Mouse (Mus musculus) limb, embryonic 11.5 days (tissue): ENCODE results near the gene Flt3. TPM values are rescaled to one million over a fixed set of nuclear protein-coding genes. Genes with fewer than 3 reads are reported as not detected.

Experiments
- ATAC-seq: fragments of 200-750 bp; cut with Nextera tagmentation; 2 replicates; pipeline ENCODE4 v1.8.0; 2017; ENCODE audit warnings: low read depth; ENCODE audit not compliant: insufficient number of reproducible peaks, low FRiP score, low TSS enrichment
- DNase-seq: peaks from one replicate; pipeline ENCODE4 v3.0.0-alpha.2; 2015; ENCODE audit warnings: low spot score
- H3K27ac ChIP-seq: fragments of 300-500 bp; sonication (generic); replicated peaks from 2 replicates; pipeline ENCODE4 v1.5.1; 2014; ENCODE audit warnings: low read depth, mild to moderate bottlenecking, low read length
- H3K27me3 ChIP-seq: fragments of 300-500 bp; sonication (generic); 2 replicates; pipeline ENCODE4 v1.6.1; 2014; ENCODE audit warnings: mild to moderate bottlenecking, low read length, mixed read lengths; ENCODE audit not compliant: control insufficient read depth, insufficient read depth
- H3K36me3 ChIP-seq: fragments of 300-500 bp; sonication (generic); 2 replicates; pipeline ENCODE4 v1.6.1; 2014; ENCODE audit warnings: mild to moderate bottlenecking, low read length, moderate library complexity, mixed read lengths; ENCODE audit not compliant: control insufficient read depth, insufficient read depth
- H3K4me1 ChIP-seq: fragments of 300-500 bp; sonication (generic); 2 replicates; pipeline ENCODE4 v1.6.1; 2014; ENCODE audit warnings: low read length, mixed read lengths; ENCODE audit not compliant: control insufficient read depth, insufficient read depth
- H3K4me2 ChIP-seq: fragments of 300-500 bp; sonication (generic); 2 replicates; pipeline ENCODE4 v1.6.1; 2014; ENCODE audit warnings: low read depth, mild to moderate bottlenecking, moderate library complexity; ENCODE audit not compliant: severe bottlenecking
- H3K4me3 ChIP-seq: fragments of 300-500 bp; sonication (generic); 2 replicates; pipeline ENCODE4 v1.5.1; 2014; ENCODE audit warnings: low read depth, low read length
- H3K9ac ChIP-seq: fragments of 300-500 bp; sonication (generic); 2 replicates; pipeline ENCODE4 v1.6.1; 2014; ENCODE audit warnings: mild to moderate bottlenecking, low read length
- H3K9me3 ChIP-seq: fragments of 300-500 bp; sonication (generic); 2 replicates; pipeline ENCODE4 v1.6.1; 2016; ENCODE audit warnings: low read length; ENCODE audit not compliant: control insufficient read depth
- WGBS: fragments of 180-500 bp; shearing (Covaris S2); extraction: QIAGEN DNeasy Blood & Tissue Kit; methylation state at CpG from one replicate; pipeline ENCODE4 v1.1.7; 2014; 5-methylcytosine and 5-hydroxymethylcytosine counted together
- polyA plus RNA-seq: library from polyadenylated mRNA; unstranded; fragments of >200 nt; fragmentation: Nextera tagmentation; extraction: Ambion mirVana; gene quantifications from 2 replicates; pipeline ENCODE4 v1.2.1, GENCODE M21; 2014

The Flt3 gene
- polyA plus RNA-seq, 1 experiment from 2014 or later: 0.08 TPM

- WGBS: 77% methylated on average over 3 of the region's 3 CpGs
- DNase-seq: no peak
- Histone ChIP-seq H3K36me3 (no peaks in the 10 kb centered on the region), H3K9me3 (no peaks in the 10 kb centered on the region), H3K27me3 (no peaks in the 10 kb centered on the region), H3K9ac (no peak overlapping the region), H3K27ac (no peak overlapping the region), H3K4me1 (no peaks in the 10 kb centered on the region), H3K4me3 (no peak overlapping the region), H3K4me2 (no peak overlapping the region)
- no peak for ATAC-seq
These were observed 40.8 kb upstream of the Flt3 start for GRCm38 (mm10) chr5:147440996-147441507.

GRCm38 (mm10) chr5:147436491-147436890 is 36.2 kb upstream of the Flt3 start:
- ATAC-seq (no peak), DNase-seq (no peak)
- H3K4me2 ChIP-seq: no peak overlapping the region
- no peaks in the 10 kb centered on the region for H3K9me3 ChIP-seq
- H3K4me3 ChIP-seq: no peak overlapping the region
- no peak overlapping the region for H3K27ac ChIP-seq
- H3K27me3 ChIP-seq: no peaks in the 10 kb centered on the region
- 96% methylated on average over 5 of the region's 5 CpGs for WGBS
- peaks cover 2% of the 10 kb centered on the region; the same call in 1 of the 2 replicates for H3K36me3 ChIP-seq
- H3K4me1 ChIP-seq: peaks cover 3% of the 10 kb centered on the region; the same call in 1 of the 2 replicates
- H3K9ac ChIP-seq: no peak overlapping the region

DNA sequence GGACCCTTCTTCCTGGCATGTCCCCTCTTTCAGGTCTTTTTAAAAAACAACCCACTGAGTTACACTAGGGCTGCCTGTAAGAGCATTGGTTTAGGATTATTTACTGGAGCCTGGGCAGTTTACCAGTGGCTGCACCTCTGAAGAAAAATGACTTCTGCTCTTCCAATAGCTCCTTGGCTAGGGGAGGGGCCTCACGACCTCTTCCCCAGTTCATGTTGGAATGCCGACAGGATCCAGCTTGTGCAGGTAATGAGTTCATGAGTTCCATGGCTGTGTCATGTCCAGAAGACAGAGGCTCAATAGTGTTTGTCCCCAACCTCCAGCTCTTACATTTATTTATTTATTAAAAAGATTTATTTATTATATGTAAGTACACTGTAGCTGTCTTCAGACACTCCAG is 35.5 kb upstream of the Flt3 start:
- DNase-seq (no peak), ATAC-seq (no peak)
- Histone ChIP-seq H3K9me3 (no peaks in the 10 kb centered on the region), H3K4me3 (no peak overlapping the region), H3K4me2 (no peak overlapping the region), H3K27me3 (no peaks in the 10 kb centered on the region), H3K9ac (no peak overlapping the region), H3K4me1 (peaks cover 3% of the 10 kb centered on the region; the same call in 1 of the 2 replicates), H3K27ac (no peak overlapping the region), H3K36me3 (peaks cover 2% of the 10 kb centered on the region; the same call in 1 of the 2 replicates)
- 66% methylated on average over 2 of the region's 2 CpGs for WGBS

DNA sequence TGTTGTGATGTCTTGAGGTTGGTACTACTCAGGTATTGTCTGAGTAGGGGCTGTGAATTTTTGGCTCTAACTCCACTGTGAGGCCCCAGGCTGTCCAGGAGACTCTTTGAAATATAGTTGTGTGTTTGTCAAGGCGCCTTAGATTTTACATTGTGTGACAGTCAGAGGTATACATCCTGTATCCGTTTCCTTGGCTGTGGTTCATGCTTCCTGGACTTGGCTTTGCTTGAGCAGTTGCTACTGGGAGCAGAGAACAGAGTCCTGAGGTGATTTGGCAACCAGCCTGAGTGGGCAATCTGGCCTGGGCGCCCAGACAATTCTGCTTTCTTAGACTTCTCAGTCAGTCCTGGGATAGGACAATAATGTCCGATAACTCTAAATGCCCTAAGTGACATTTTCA is 34.9 kb upstream of the Flt3 start:
- 79% methylated on average over 4 of the region's 4 CpGs for WGBS
- Histone ChIP-seq H3K4me1 (peaks cover 3% of the 10 kb centered on the region; the same call in 1 of the 2 replicates), H3K36me3 (peaks cover 2% of the 10 kb centered on the region; the same call in 1 of the 2 replicates), H3K4me3 (no peak overlapping the region), H3K27ac (no peak overlapping the region), H3K4me2 (no peak overlapping the region), H3K9me3 (no peaks in the 10 kb centered on the region), H3K9ac (no peak overlapping the region), H3K27me3 (no peaks in the 10 kb centered on the region)
- DNase-seq: no peak
- ATAC-seq: no peak

DNA sequence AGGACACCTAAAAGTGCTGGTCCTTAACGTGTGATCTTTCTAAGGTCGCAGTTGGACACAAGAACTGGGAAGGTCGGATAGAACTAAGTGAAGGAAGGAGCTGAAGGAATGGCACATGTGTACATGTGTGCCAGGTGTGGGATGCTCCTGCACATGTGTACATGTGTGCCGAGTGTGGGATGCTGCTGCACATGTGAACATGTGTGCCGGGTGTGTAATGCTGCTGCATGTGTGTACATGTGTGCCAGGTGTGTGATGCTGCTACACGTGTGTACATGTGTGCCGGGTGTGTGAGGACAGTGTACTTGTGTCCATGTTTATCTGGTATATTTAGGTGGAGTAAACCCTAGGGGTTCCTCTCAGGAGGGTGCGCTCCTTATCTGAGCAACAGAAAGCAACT is 32.6 kb upstream of the Flt3 start:
- DNase-seq (no peak), ATAC-seq (no peak)
- H3K4me1 ChIP-seq: peaks cover 3% of the 10 kb centered on the region; the same call in 1 of the 2 replicates
- no peak overlapping the region for H3K9ac ChIP-seq
- no peaks in the 10 kb centered on the region for H3K9me3 ChIP-seq
- peaks cover 2% of the 10 kb centered on the region; the same call in 1 of the 2 replicates for H3K36me3 ChIP-seq
- no peak overlapping the region for H3K4me3 ChIP-seq
- WGBS: 93% methylated on average over 8 of the region's 8 CpGs
- no peak overlapping the region for H3K4me2 ChIP-seq
- no peak overlapping the region for H3K27ac ChIP-seq
- no peaks in the 10 kb centered on the region for H3K27me3 ChIP-seq

GRCm38 (mm10) chr5:147430936-147431839 is 30.9 kb upstream of the Flt3 start:
- Histone ChIP-seq H3K4me3 (peak overlapping the region; percentile 90), H3K9ac (peak overlapping the region; percentile 95), H3K4me2 (peak overlapping the region; percentile 73), H3K4me1 (peaks cover 3% of the 10 kb centered on the region; the same call in 1 of the 2 replicates), H3K27me3 (no peaks in the 10 kb centered on the region), H3K36me3 (peaks cover 2% of the 10 kb centered on the region; the same call in 1 of the 2 replicates), H3K9me3 (no peaks in the 10 kb centered on the region), H3K27ac (peak overlapping the region; percentile 99)
- DNase-seq (peak; percentile 66), ATAC-seq (peak; percentile 56; the same call in 1 of the 2 replicates)
- WGBS: under 1% methylated on average over 43 of the region's 68 CpGs

- peaks cover 2% of the 10 kb centered on the region; the same call in 1 of the 2 replicates for H3K36me3 ChIP-seq
- DNase-seq (peak; percentile 63), ATAC-seq (peak; percentile 78)
- H3K4me2 ChIP-seq: peak overlapping the region; percentile 73
- H3K4me1 ChIP-seq: peaks cover 3% of the 10 kb centered on the region; the same call in 1 of the 2 replicates
- peak overlapping the region; percentile 95 for H3K9ac ChIP-seq
- H3K9me3 ChIP-seq: no peaks in the 10 kb centered on the region
- peak overlapping the region; percentile 90 for H3K4me3 ChIP-seq
- WGBS: 3% methylated on average over 28 of the region's 91 CpGs
- no peaks in the 10 kb centered on the region for H3K27me3 ChIP-seq
- peak overlapping the region; percentile 99 for H3K27ac ChIP-seq
These were observed 30.2 kb upstream of the Flt3 start for GRCm38 (mm10) chr5:147430361-147430935.
